Mouse (Mus musculus) adrenal gland, postnatal 10 days (tissue): Measurements from ENCODE around the gene Mroh3. TPM values are rescaled to one million over a fixed set of nuclear protein-coding genes. Genes with fewer than 3 reads are reported as not detected.

ENCODE experiments used
- DNase-seq: peaks from one replicate; pipeline ENCODE4 v3.0.0; 2021; ENCODE audit warnings: mixed read lengths
- total RNA-seq, 2 experiments: library from RNA; stranded (reverse); gene quantifications; 2 replicates each; pipeline ENCODE4 v1.2.3; 2021

Gene Mroh3
- total RNA-seq, 2 experiments from 2014 or later: not detected

- DNase-seq: no peak
Observed at GRCm38 (mm10) chr1:136156951-136157350, 55.7 kb downstream of the Mroh3 start.

- no peak for DNase-seq
Observed at GRCm38 (mm10) chr1:136156304-136156703, 56.3 kb downstream of the Mroh3 start.

- DNase-seq: no peak
Observed at GRCm38 (mm10) chr1:136151371-136151770, 61.3 kb downstream of the Mroh3 start.

- DNase-seq: no peak
Observed at GRCm38 (mm10) chr1:136149702-136150101, 62.9 kb downstream of the Mroh3 start.

- DNase-seq: no peak
Observed at GRCm38 (mm10) chr1:136143514-136143913, 69.1 kb downstream of the Mroh3 start.

GRCm38 (mm10) chr1:136142336-136142735 lies 70.3 kb downstream of the Mroh3 start:
- no peak for DNase-seq

- DNase-seq: peak; percentile 31
Observed at GRCm38 (mm10) chr1:136141176-136141950, 71.3 kb downstream of the Mroh3 start.

- peak; percentile 84 for DNase-seq
Observed at GRCm38 (mm10) chr1:136139990-136140640, 72.5 kb downstream of the Mroh3 start.

GRCm38 (mm10) chr1:136138191-136138830 lies 74.3 kb downstream of the Mroh3 start:
- no peak for DNase-seq

- peak; percentile 73 for DNase-seq
Observed at GRCm38 (mm10) chr1:136137575-136137974, 75.1 kb downstream of the Mroh3 start.

GRCm38 (mm10) chr1:136137071-136137531 lies 75.5 kb downstream of the Mroh3 start:
- no peak for DNase-seq

GRCm38 (mm10) chr1:136136547-136136946 lies 76.1 kb downstream of the Mroh3 start:
- no peak for DNase-seq

GRCm38 (mm10) chr1:136135777-136136444 lies 76.7 kb downstream of the Mroh3 start:
- DNase-seq: no peak

- peak; percentile 11 for DNase-seq
Observed at GRCm38 (mm10) chr1:136135046-136135445, 77.6 kb downstream of the Mroh3 start.

GRCm38 (mm10) chr1:136134547-136134946 lies 78.1 kb downstream of the Mroh3 start:
- DNase-seq: no peak

GRCm38 (mm10) chr1:136133570-136134240 lies 78.9 kb downstream of the Mroh3 start:
- DNase-seq: no peak

GRCm38 (mm10) chr1:136132386-136133201 lies 80.0 kb downstream of the Mroh3 start:
- no peak for DNase-seq
